Mouse (Mus musculus): ENCODE results near the gene A730071L15Rik. TPM values are rescaled to one million over a fixed set of nuclear protein-coding genes. Genes with fewer than 3 reads are reported as not detected.

A730071L15Rik gene
- polyA plus RNA-seq (2016; fragmentation: Nextera tagmentation; extraction: Ambion mirVana), result 0.20 and 0.57 TPM in 2 replicates

DNA sequence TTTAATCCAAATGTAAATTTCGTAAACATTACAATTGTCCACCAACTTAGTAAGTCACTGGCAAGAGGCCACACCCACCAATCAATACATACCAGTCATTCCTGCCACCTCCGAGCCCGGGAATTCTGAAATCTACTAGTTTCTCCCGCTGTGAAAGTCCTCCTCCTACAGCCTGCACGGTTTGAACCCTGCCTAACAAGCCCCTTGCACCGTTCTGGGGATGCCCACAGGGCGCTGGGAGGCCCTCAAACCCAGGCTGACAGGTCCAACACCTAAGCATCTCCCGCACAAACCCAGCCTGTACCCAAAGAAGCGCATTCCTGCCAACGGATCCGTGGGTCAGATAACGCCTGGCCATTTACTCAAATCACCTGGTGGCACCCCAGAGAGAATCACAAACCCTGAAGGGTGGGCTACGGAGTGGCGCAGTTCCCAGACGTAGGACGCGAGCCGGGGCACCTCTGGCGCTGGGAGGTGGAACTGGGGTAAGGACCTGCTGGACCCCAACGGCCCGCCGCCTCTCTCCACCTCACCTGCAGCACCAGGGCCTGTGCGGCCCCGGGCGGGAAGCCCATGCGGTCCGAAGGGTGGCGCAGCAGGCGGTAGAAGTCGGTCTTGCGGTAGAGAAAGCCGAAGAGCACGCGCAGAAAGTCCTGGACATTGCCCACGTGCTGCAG lies at the start of gene A730071L15Rik:
TSS of gene A730071L15Rik (plus strand) at position 620 of the 677 bp plus-strand sequence.
- DNase-seq (ENCODE audit: low spot score), result no peak
- 1% methylated on average over 35 of the region's 35 CpGs for WGBS
- H3K4me3 ChIP-seq, result peak within 1 kb of the TSS; percentile 79
- peaks cover 22% of the 10 kb centered on the region for H3K4me1 ChIP-seq
- peaks cover 17% of the 10 kb centered on the region; the same call in 1 of the 2 replicates for H3K36me3 ChIP-seq (replicated peaks)
- H3K9me3 ChIP-seq, result no peaks in the 10 kb centered on the region
- H3K27me3 ChIP-seq (replicated peaks; ENCODE audit: low read depth, poor library complexity, severe bottlenecking), result no peaks in the 10 kb centered on the region
- peak within 1 kb of the TSS; percentile 95 for H3K27ac ChIP-seq (replicated peaks)

- Histone ChIP-seq H3K4me3 (no peak overlapping the region), H3K27ac (replicated peaks) (no peak overlapping the region), H3K9me3 (no peaks in the 10 kb centered on the region), H3K4me1 (peaks cover 10% of the 10 kb centered on the region; the same call in 1 of the 2 replicates), H3K27me3 (replicated peaks; ENCODE audit: low read depth, poor library complexity, severe bottlenecking) (no peaks in the 10 kb centered on the region), H3K36me3 (replicated peaks) (peaks cover 23% of the 10 kb centered on the region)
- 91% methylated on average over 4 of the region's 4 CpGs for WGBS
- DNase-seq (ENCODE audit: low spot score), result no peak
Observed at GRCm38 (mm10) chr11:6152864-6153263, 47.0 kb upstream of the A730071L15Rik start.

- 77% methylated on average over 3 of the region's 3 CpGs for WGBS
- no peaks in the 10 kb centered on the region for H3K27me3 ChIP-seq (replicated peaks; ENCODE audit: low read depth, poor library complexity, severe bottlenecking)
- no peaks in the 10 kb centered on the region for H3K9me3 ChIP-seq
- peaks cover 14% of the 10 kb centered on the region for H3K36me3 ChIP-seq (replicated peaks)
- no peak overlapping the region for H3K4me3 ChIP-seq
- no peak for DNase-seq (ENCODE audit: low spot score)
- H3K27ac ChIP-seq (replicated peaks), result no peak overlapping the region; the same call in 1 of the 2 replicates
- peaks cover 10% of the 10 kb centered on the region; the same call in 1 of the 2 replicates for H3K4me1 ChIP-seq
Observed at GRCm38 (mm10) chr11:6154211-6154701, 45.6 kb upstream of the A730071L15Rik start.

DNA sequence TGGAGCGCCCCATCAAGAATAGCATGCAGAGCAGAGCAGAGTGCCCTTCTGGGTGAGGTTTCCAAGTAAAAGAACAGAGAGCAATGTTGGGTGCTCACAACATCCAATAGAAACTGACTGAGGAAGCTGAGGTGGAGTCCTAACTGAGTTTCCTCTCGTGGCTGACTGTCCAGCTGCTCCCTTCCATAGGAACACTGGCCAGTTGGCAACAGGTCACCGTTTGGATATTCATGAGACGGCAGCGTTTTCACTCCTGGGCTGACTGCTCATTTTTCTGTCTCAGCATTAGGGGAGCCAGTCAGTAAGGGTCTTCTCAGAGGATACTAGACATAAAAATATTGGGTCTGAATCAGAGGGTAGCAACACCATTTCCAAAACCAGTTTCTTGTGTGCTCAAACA lies 43.2 kb upstream of the A730071L15Rik start:
- no peaks in the 10 kb centered on the region for H3K27me3 ChIP-seq (replicated peaks; ENCODE audit: low read depth, poor library complexity, severe bottlenecking)
- no peaks in the 10 kb centered on the region for H3K36me3 ChIP-seq (replicated peaks)
- H3K27ac ChIP-seq (replicated peaks), result no peak overlapping the region
- H3K4me3 ChIP-seq, result no peak overlapping the region
- peaks cover 10% of the 10 kb centered on the region; the same call in 1 of the 2 replicates for H3K4me1 ChIP-seq
- H3K9me3 ChIP-seq, result no peaks in the 10 kb centered on the region
- DNase-seq (ENCODE audit: low spot score), result no peak
- 88% methylated on average over 5 of the region's 5 CpGs for WGBS

DNA sequence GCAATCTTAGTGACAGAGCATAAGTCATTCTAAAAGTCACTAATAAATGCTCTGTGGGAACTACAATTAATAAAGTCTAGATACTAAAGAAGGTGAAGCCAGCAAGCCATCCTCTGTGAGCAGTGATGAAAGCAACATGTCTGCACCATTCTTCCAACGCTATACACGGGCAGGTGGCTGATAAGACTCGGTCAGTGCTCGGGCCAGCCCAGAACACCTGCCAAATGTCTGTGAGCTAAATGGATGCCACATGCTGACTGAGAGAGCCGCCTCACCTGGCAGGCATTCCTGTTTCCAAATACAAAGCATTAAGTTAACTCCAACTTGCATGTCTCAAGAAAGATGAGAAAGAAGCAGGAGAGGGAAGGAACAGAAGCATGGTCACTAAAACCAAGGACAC lies 42.7 kb upstream of the A730071L15Rik start:
- H3K36me3 ChIP-seq (replicated peaks), result no peaks in the 10 kb centered on the region
- H3K9me3 ChIP-seq, result no peaks in the 10 kb centered on the region
- no peak overlapping the region for H3K4me3 ChIP-seq
- no peak for DNase-seq (ENCODE audit: low spot score)
- 88% methylated on average over 5 of the region's 5 CpGs for WGBS
- no peak overlapping the region for H3K27ac ChIP-seq (replicated peaks)
- no peaks in the 10 kb centered on the region for H3K27me3 ChIP-seq (replicated peaks; ENCODE audit: low read depth, poor library complexity, severe bottlenecking)
- peaks cover 10% of the 10 kb centered on the region; the same call in 1 of the 2 replicates for H3K4me1 ChIP-seq

DNA sequence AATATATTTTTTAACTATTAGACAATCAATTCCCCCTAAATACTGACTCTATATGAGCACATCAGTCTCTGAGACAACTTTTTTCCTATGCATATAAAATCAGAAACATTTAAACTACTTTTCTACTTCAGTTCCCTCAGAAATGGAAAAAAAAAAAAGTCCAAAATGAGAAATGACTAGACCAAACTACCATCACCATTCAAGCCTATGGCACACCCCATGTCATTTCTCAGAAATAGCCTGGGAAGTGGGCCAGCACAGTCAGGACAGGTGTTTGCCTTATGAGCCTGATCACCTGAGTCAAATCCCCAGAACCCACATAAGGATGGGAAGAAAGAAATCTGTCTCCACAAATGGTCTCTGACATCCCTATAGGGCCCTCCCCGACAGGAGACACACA lies 41.3 kb upstream of the A730071L15Rik start:
- Histone ChIP-seq H3K9me3 (no peaks in the 10 kb centered on the region), H3K4me1 (peaks cover 10% of the 10 kb centered on the region; the same call in 1 of the 2 replicates), H3K4me3 (no peak overlapping the region), H3K36me3 (replicated peaks) (0 out of 2 replicates have a peak, but pooled peaks cover under 1% of the 10 kb centered on the region), H3K27ac (replicated peaks) (no peak overlapping the region), H3K27me3 (replicated peaks; ENCODE audit: low read depth, poor library complexity, severe bottlenecking) (no peaks in the 10 kb centered on the region)
- DNase-seq (ENCODE audit: low spot score), result no peak
- 90% methylated on average over 1 of the region's 1 CpGs for WGBS

GRCm38 (mm10) chr11:6159704-6160275 lies 40.0 kb upstream of the A730071L15Rik start:
- no peak overlapping the region for H3K27ac ChIP-seq (replicated peaks)
- H3K4me3 ChIP-seq, result no peak overlapping the region
- H3K36me3 ChIP-seq (replicated peaks), result 0 out of 2 replicates have a peak, but pooled peaks cover 4% of the 10 kb centered on the region
- WGBS, result 88% methylated on average over 4 of the region's 4 CpGs
- no peak for DNase-seq (ENCODE audit: low spot score)
- H3K27me3 ChIP-seq (replicated peaks; ENCODE audit: low read depth, poor library complexity, severe bottlenecking), result no peaks in the 10 kb centered on the region
- no peaks in the 10 kb centered on the region for H3K9me3 ChIP-seq
- no peaks in the 10 kb centered on the region for H3K4me1 ChIP-seq

DNA sequence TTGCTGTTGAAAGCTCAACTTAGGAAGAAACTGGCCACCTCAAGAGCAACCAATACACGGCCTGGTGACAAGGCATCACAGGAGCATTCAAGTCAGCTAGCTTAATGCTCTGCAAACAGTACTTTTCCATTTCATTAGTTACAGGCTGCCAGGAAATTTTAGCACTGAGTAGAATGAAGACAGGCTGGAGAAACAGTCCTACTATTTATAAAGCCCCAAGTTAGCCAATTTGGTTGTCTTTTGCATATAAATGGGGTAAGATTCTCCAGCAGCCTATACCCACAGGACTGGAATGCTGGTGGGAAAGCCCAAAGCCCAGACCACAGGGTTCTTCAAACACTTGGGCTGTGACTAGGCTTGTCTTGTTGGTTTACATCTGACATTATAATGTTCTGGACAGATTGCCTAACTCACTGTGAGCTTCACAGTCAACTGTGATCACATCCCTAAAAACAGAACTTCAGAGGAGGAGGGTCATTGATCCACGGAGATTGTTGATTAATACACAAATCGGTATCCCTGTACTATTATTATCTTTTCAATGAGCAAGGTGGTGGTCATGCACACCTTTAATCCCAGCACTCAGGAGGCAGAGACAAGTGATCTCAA lies 39.1 kb upstream of the A730071L15Rik start:
- H3K4me3 ChIP-seq, result no peak overlapping the region
- H3K27me3 ChIP-seq (replicated peaks; ENCODE audit: low read depth, poor library complexity, severe bottlenecking), result no peaks in the 10 kb centered on the region
- no peaks in the 10 kb centered on the region for H3K9me3 ChIP-seq
- no peak for DNase-seq (ENCODE audit: low spot score)
- H3K27ac ChIP-seq (replicated peaks), result no peak overlapping the region
- H3K4me1 ChIP-seq, result no peaks in the 10 kb centered on the region
- WGBS, result 92% methylated on average over 3 of the region's 3 CpGs
- H3K36me3 ChIP-seq (replicated peaks), result 0 out of 2 replicates have a peak, but pooled peaks cover 4% of the 10 kb centered on the region

DNA sequence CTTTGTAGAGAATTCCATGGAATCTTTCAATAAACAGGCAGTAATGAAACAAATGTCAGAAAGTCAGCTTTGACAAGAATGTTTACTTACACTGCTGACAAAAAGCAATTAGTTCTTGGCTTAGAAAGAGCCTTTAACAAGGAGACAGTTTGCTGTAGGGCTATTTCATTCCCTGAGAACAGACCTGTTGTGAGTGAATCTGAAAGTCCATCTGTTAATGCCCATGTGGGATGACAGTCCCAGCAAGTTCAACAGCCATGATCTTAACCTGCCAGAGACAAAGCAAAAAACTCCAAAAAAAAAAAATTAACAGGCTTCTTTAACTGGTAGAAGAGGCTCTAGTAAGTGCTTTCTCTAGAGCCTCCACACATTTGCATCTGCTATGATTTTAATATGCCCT lies 38.3 kb upstream of the A730071L15Rik start:
- H3K4me1 ChIP-seq, result no peaks in the 10 kb centered on the region
- no peak overlapping the region for H3K27ac ChIP-seq (replicated peaks)
- no peak overlapping the region for H3K4me3 ChIP-seq
- 0 out of 2 replicates have a peak, but pooled peaks cover 4% of the 10 kb centered on the region for H3K36me3 ChIP-seq (replicated peaks)
- no peaks in the 10 kb centered on the region for H3K9me3 ChIP-seq
- H3K27me3 ChIP-seq (replicated peaks; ENCODE audit: low read depth, poor library complexity, severe bottlenecking), result no peaks in the 10 kb centered on the region
- DNase-seq (ENCODE audit: low spot score), result no peak

- Histone ChIP-seq H3K4me1 (no peaks in the 10 kb centered on the region), H3K27me3 (replicated peaks; ENCODE audit: low read depth, poor library complexity, severe bottlenecking) (no peaks in the 10 kb centered on the region), H3K4me3 (no peak overlapping the region), H3K36me3 (replicated peaks) (0 out of 2 replicates have a peak, but pooled peaks cover 4% of the 10 kb centered on the region), H3K27ac (replicated peaks) (no peak overlapping the region), H3K9me3 (no peaks in the 10 kb centered on the region)
- DNase-seq (ENCODE audit: low spot score), result no peak
- 94% methylated on average over 3 of the region's 3 CpGs for WGBS
Observed at GRCm38 (mm10) chr11:6163062-6163461, 36.8 kb upstream of the A730071L15Rik start.

- no peak for DNase-seq (ENCODE audit: low spot score)
- H3K4me3 ChIP-seq, result no peak overlapping the region
- H3K27me3 ChIP-seq (replicated peaks; ENCODE audit: low read depth, poor library complexity, severe bottlenecking), result no peaks in the 10 kb centered on the region
- no peak overlapping the region for H3K27ac ChIP-seq (replicated peaks)
- no peaks in the 10 kb centered on the region for H3K9me3 ChIP-seq
- WGBS, result 94% methylated on average over 12 of the region's 12 CpGs
- H3K36me3 ChIP-seq (replicated peaks), result 0 out of 2 replicates have a peak, but pooled peaks cover 4% of the 10 kb centered on the region
- no peaks in the 10 kb centered on the region for H3K4me1 ChIP-seq
Observed at GRCm38 (mm10) chr11:6163706-6164105, 36.1 kb upstream of the A730071L15Rik start.

DNA sequence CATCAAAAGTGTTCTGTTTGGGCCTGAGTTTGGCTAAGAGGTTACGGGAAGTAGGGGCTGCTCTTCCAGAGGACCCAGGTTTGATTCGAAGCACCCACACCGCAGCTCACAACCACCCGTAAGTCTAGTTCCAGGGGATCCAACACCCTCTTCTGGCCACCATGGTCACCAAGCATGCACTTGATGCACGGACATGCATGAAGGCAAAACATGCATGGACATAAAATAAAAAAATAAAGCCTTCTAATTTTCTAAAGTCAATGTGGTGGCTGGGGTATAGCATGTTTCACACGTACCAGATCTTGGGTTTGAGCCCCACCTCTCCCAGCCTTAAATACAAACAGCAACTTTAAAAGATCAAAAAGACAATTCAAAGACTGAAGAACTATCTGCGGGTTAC lies 35.0 kb upstream of the A730071L15Rik start:
- WGBS, result 96% methylated on average over 7 of the region's 7 CpGs
- no peak overlapping the region for H3K4me3 ChIP-seq
- no peak overlapping the region for H3K27ac ChIP-seq (replicated peaks)
- no peaks in the 10 kb centered on the region for H3K9me3 ChIP-seq
- H3K4me1 ChIP-seq, result no peaks in the 10 kb centered on the region
- H3K27me3 ChIP-seq (replicated peaks; ENCODE audit: low read depth, poor library complexity, severe bottlenecking), result no peaks in the 10 kb centered on the region
- 0 out of 2 replicates have a peak, but pooled peaks cover 4% of the 10 kb centered on the region for H3K36me3 ChIP-seq (replicated peaks)
- no peak for DNase-seq (ENCODE audit: low spot score)

All from embryonic facial prominence, embryonic 10.5 days (tissue).